Mouse (Mus musculus) heart, embryonic 12.5 days (tissue): ENCODE data around the gene Adprhl1. TPM values are rescaled to one million over a fixed set of nuclear protein-coding genes. Genes with fewer than 3 reads are reported as not detected.

Source experiments
- ATAC-seq: fragments of 200-750 bp; cut with Nextera tagmentation; 2 replicates; pipeline ENCODE4 v1.8.0; 2017; ENCODE audit warnings: moderate TSS enrichment, moderate library complexity; ENCODE audit not compliant: insufficient number of reproducible peaks, low FRiP score
- H3K27ac ChIP-seq: fragments of 300-500 bp; sonication (generic); 2 replicates; pipeline ENCODE4 v1.5.1; 2016; ENCODE audit warnings: mild to moderate bottlenecking, moderate library complexity; ENCODE audit not compliant: poor library complexity, severe bottlenecking
- H3K27me3 ChIP-seq: fragments of 300-500 bp; sonication (generic); replicated peaks from 2 replicates; pipeline ENCODE4 v1.6.1; 2016; ENCODE audit warnings: mild to moderate bottlenecking, moderate library complexity
- H3K36me3 ChIP-seq: fragments of 300-500 bp; sonication (generic); 2 replicates; pipeline ENCODE4 v1.6.1; 2016; ENCODE audit warnings: mild to moderate bottlenecking, moderate library complexity
- H3K4me1 ChIP-seq: fragments of 300-500 bp; sonication (generic); replicated peaks from 2 replicates; pipeline ENCODE4 v1.6.1; 2016; ENCODE audit warnings: mild to moderate bottlenecking
- H3K4me2 ChIP-seq: fragments of 300-500 bp; sonication (generic); 2 replicates; pipeline ENCODE4 v1.6.1; 2016; ENCODE audit warnings: mild to moderate bottlenecking, moderate library complexity
- H3K4me3 ChIP-seq: fragments of 300-500 bp; sonication (generic); 2 replicates; pipeline ENCODE4 v1.5.1; 2016; ENCODE audit warnings: mild to moderate bottlenecking
- H3K9ac ChIP-seq: fragments of 300-500 bp; sonication (generic); 2 replicates; pipeline ENCODE4 v1.6.1; 2016; ENCODE audit warnings: mild to moderate bottlenecking, moderate library complexity
- H3K9me3 ChIP-seq: fragments of 300-500 bp; sonication (generic); replicated peaks from 2 replicates; pipeline ENCODE4 v1.6.1; 2016; ENCODE audit warnings: mild to moderate bottlenecking, moderate library complexity
- WGBS: fragments of 180-500 bp; shearing (Covaris S2); methylation state at CpG from one replicate; pipeline ENCODE4 v1.1.7; 2016; 5-methylcytosine and 5-hydroxymethylcytosine counted together
- polyA plus RNA-seq: library from polyadenylated mRNA; unstranded; fragments of >200 nt; fragmentation: Nextera tagmentation; extraction: Ambion mirVana; gene quantifications from 2 replicates; pipeline ENCODE4 v1.2.1, GENCODE M21; 2016

Gene Adprhl1
- polyA plus RNA-seq, 1 experiment from 2014 or later = 167 TPM

GRCm38 (mm10) chr8:13197493-13197892 is 56.5 kb downstream of the Adprhl1 start:
- H3K36me3 ChIP-seq = no peaks in the 10 kb centered on the region; the same call in 1 of the 2 replicates
- H3K27me3 ChIP-seq = peaks cover 24% of the 10 kb centered on the region
- no peaks in the 10 kb centered on the region for H3K9me3 ChIP-seq
- ATAC-seq = no peak
- WGBS = 84% methylated on average over 5 of the region's 5 CpGs
- H3K27ac ChIP-seq = no peak overlapping the region
- H3K9ac ChIP-seq = no peak overlapping the region
- no peak overlapping the region for H3K4me3 ChIP-seq
- no peak overlapping the region for H3K4me2 ChIP-seq
- peaks cover 24% of the 10 kb centered on the region for H3K4me1 ChIP-seq

GRCm38 (mm10) chr8:13194818-13195217 is 59.1 kb downstream of the Adprhl1 start:
- Histone ChIP-seq H3K4me2 (no peak overlapping the region), H3K36me3 (peaks cover 6% of the 10 kb centered on the region), H3K27ac (no peak overlapping the region), H3K4me3 (no peak overlapping the region), H3K9me3 (no peaks in the 10 kb centered on the region), H3K27me3 (peaks cover 14% of the 10 kb centered on the region), H3K9ac (no peak overlapping the region), H3K4me1 (peaks cover 15% of the 10 kb centered on the region)
- ATAC-seq = no peak
- WGBS = 51% methylated on average over 10 of the region's 10 CpGs

- no peak overlapping the region for H3K4me2 ChIP-seq
- H3K27ac ChIP-seq = no peak overlapping the region
- H3K4me3 ChIP-seq = no peak overlapping the region
- H3K9me3 ChIP-seq = no peaks in the 10 kb centered on the region
- no peaks in the 10 kb centered on the region for H3K4me1 ChIP-seq
- ATAC-seq = no peak
- peaks cover 19% of the 10 kb centered on the region for H3K36me3 ChIP-seq
- WGBS = 89% methylated on average over 8 of the region's 8 CpGs
- no peak overlapping the region for H3K9ac ChIP-seq
- no peaks in the 10 kb centered on the region for H3K27me3 ChIP-seq
These were observed 63.7 kb downstream of the Adprhl1 start for GRCm38 (mm10) chr8:13190235-13190634.

- H3K27me3 ChIP-seq = no peaks in the 10 kb centered on the region
- H3K4me3 ChIP-seq = no peak overlapping the region
- no peak overlapping the region for H3K27ac ChIP-seq
- 95% methylated on average over 1 of the region's 1 CpGs for WGBS
- ATAC-seq = no peak
- no peak overlapping the region for H3K9ac ChIP-seq
- no peaks in the 10 kb centered on the region for H3K9me3 ChIP-seq
- no peak overlapping the region for H3K4me2 ChIP-seq
- no peaks in the 10 kb centered on the region for H3K4me1 ChIP-seq
- H3K36me3 ChIP-seq = peaks cover 24% of the 10 kb centered on the region
These were observed 65.1 kb downstream of the Adprhl1 start for GRCm38 (mm10) chr8:13188857-13189256.

- H3K36me3 ChIP-seq = peaks cover 24% of the 10 kb centered on the region
- H3K9ac ChIP-seq = no peak overlapping the region
- ATAC-seq = no peak
- H3K27ac ChIP-seq = no peak overlapping the region
- no peaks in the 10 kb centered on the region for H3K9me3 ChIP-seq
- H3K4me1 ChIP-seq = no peaks in the 10 kb centered on the region
- WGBS = 87% methylated on average over 13 of the region's 13 CpGs
- H3K27me3 ChIP-seq = no peaks in the 10 kb centered on the region
- no peak overlapping the region for H3K4me3 ChIP-seq
- no peak overlapping the region for H3K4me2 ChIP-seq
These were observed 65.9 kb downstream of the Adprhl1 start for GRCm38 (mm10) chr8:13188052-13188555.

- no peak for ATAC-seq
- Histone ChIP-seq H3K4me3 (no peak overlapping the region), H3K4me2 (no peak overlapping the region), H3K4me1 (no peaks in the 10 kb centered on the region), H3K27ac (no peak overlapping the region), H3K9me3 (no peaks in the 10 kb centered on the region), H3K36me3 (peaks cover 24% of the 10 kb centered on the region), H3K9ac (no peak overlapping the region), H3K27me3 (no peaks in the 10 kb centered on the region)
- 74% methylated on average over 7 of the region's 7 CpGs for WGBS
These were observed 66.3 kb downstream of the Adprhl1 start for GRCm38 (mm10) chr8:13187638-13188037.

GRCm38 (mm10) chr8:13187229-13187628 is 66.7 kb downstream of the Adprhl1 start:
- ATAC-seq = no peak
- no peak overlapping the region for H3K27ac ChIP-seq
- no peak overlapping the region for H3K4me2 ChIP-seq
- H3K4me1 ChIP-seq = peaks cover 2% of the 10 kb centered on the region
- no peak overlapping the region for H3K4me3 ChIP-seq
- peaks cover 24% of the 10 kb centered on the region for H3K36me3 ChIP-seq
- WGBS = 79% methylated on average over 9 of the region's 9 CpGs
- H3K27me3 ChIP-seq = no peaks in the 10 kb centered on the region
- H3K9me3 ChIP-seq = no peaks in the 10 kb centered on the region
- H3K9ac ChIP-seq = no peak overlapping the region

- WGBS = 81% methylated on average over 8 of the region's 8 CpGs
- ATAC-seq = no peak
- peaks cover 6% of the 10 kb centered on the region for H3K4me1 ChIP-seq
- H3K27ac ChIP-seq = no peak overlapping the region
- H3K9ac ChIP-seq = no peak overlapping the region
- no peak overlapping the region for H3K4me3 ChIP-seq
- no peaks in the 10 kb centered on the region for H3K9me3 ChIP-seq
- peaks cover 24% of the 10 kb centered on the region for H3K36me3 ChIP-seq
- H3K4me2 ChIP-seq = no peak overlapping the region
- no peaks in the 10 kb centered on the region for H3K27me3 ChIP-seq
These were observed 67.1 kb downstream of the Adprhl1 start for GRCm38 (mm10) chr8:13186819-13187218.

- H3K27me3 ChIP-seq = no peaks in the 10 kb centered on the region
- H3K9ac ChIP-seq = no peak overlapping the region
- peak overlapping the region; percentile 84 for H3K27ac ChIP-seq
- 30% methylated on average over 2 of the region's 2 CpGs for WGBS
- H3K9me3 ChIP-seq = no peaks in the 10 kb centered on the region
- peaks cover 27% of the 10 kb centered on the region for H3K4me1 ChIP-seq
- peaks cover 33% of the 10 kb centered on the region for H3K36me3 ChIP-seq
- no peak overlapping the region for H3K4me3 ChIP-seq
- H3K4me2 ChIP-seq = no peak overlapping the region
- ATAC-seq = no peak
These were observed 72.3 kb downstream of the Adprhl1 start for GRCm38 (mm10) chr8:13181691-13181976.

GRCm38 (mm10) chr8:13180911-13181690 is 72.9 kb downstream of the Adprhl1 start:
- WGBS = 45% methylated on average over 18 of the region's 18 CpGs
- no peaks in the 10 kb centered on the region for H3K9me3 ChIP-seq
- no peak for ATAC-seq
- peaks cover 27% of the 10 kb centered on the region for H3K4me1 ChIP-seq
- no peak overlapping the region for H3K9ac ChIP-seq
- H3K4me3 ChIP-seq = no peak overlapping the region
- peak overlapping the region; percentile 84 for H3K27ac ChIP-seq
- no peaks in the 10 kb centered on the region for H3K27me3 ChIP-seq
- peaks cover 36% of the 10 kb centered on the region for H3K36me3 ChIP-seq
- H3K4me2 ChIP-seq = peak overlapping the region; percentile 8; the same call in 1 of the 2 replicates

GRCm38 (mm10) chr8:13180408-13180807 is 73.6 kb downstream of the Adprhl1 start:
- no peak overlapping the region for H3K4me3 ChIP-seq
- no peaks in the 10 kb centered on the region for H3K27me3 ChIP-seq
- no peak for ATAC-seq
- peaks cover 37% of the 10 kb centered on the region for H3K36me3 ChIP-seq
- H3K9ac ChIP-seq = no peak overlapping the region
- H3K4me2 ChIP-seq = no peak overlapping the region
- peak overlapping the region; percentile 84; the same call in 1 of the 2 replicates for H3K27ac ChIP-seq
- WGBS = 80% methylated on average over 9 of the region's 9 CpGs
- H3K4me1 ChIP-seq = peaks cover 27% of the 10 kb centered on the region
- no peaks in the 10 kb centered on the region for H3K9me3 ChIP-seq

- Histone ChIP-seq H3K4me1 (peaks cover 27% of the 10 kb centered on the region), H3K9ac (no peak overlapping the region)
- 70% methylated on average over 7 of the region's 7 CpGs for WGBS
These were observed 74.0 kb downstream of the Adprhl1 start for GRCm38 (mm10) chr8:13179948-13180347.

More at GRCm38 (mm10) chr8:13179948-13180347, 74.0 kb downstream of the Adprhl1 start:
- Histone ChIP-seq H3K27ac (peak overlapping the region; percentile 13; the same call in 1 of the 2 replicates), H3K36me3 (peaks cover 39% of the 10 kb centered on the region), H3K4me3 (no peak overlapping the region), H3K4me2 (no peak overlapping the region), H3K27me3 (no peaks in the 10 kb centered on the region), H3K9me3 (no peaks in the 10 kb centered on the region)
- no peak for ATAC-seq
